Mouse (Mus musculus) E14TG2a.4 (cell line): ENCODE results near the gene Ino80.

ENCODE experiments used
- CTCF ChIP-seq: conservative IDR thresholded peaks from 2 replicates; pipeline ENCODE4 v1.5.1; 2014; ENCODE audit warnings: low read length
- NANOG ChIP-seq: IDR thresholded peaks from 2 replicates; pipeline ENCODE4 v1.6.1; 2014; ENCODE audit warnings: borderline replicate concordance, low read length, mixed read lengths
- POU5F1 ChIP-seq: IDR thresholded peaks from 2 replicates; pipeline ENCODE4 v1.6.1; 2014; ENCODE audit warnings: low read length, borderline replicate concordance

GRCm38 (mm10) chr2:119388266-119388665 is 89.2 kb downstream of the Ino80 start:
- no peak for TF ChIP-seq CTCF
- TF ChIP-seq NANOG, result no peak
- no peak for TF ChIP-seq POU5F1
